Mouse (Mus musculus) stomach, postnatal 0 days (tissue): ENCODE measurements around the gene Emp2.

Experiments used
- CTCF ChIP-seq: IDR thresholded peaks from 2 replicates; pipeline ENCODE4 v1.5.1; 2016; ENCODE audit warnings: antibody characterized with exemption, low read depth, mild to moderate bottlenecking, moderate library complexity
- EP300 ChIP-seq: optimal IDR thresholded peaks from 2 replicates; pipeline ENCODE3; 2016; ENCODE audit warnings: antibody characterized with exemption

- TF ChIP-seq CTCF: no peak
- TF ChIP-seq EP300: no peak
Measured at GRCm38 (mm10) chr16:10306101-10306500, 7.7 kb downstream of the Emp2 start.
